Mouse (Mus musculus) hindbrain, embryonic 15.5 days (tissue): ENCODE measurements around the gene Zfpl1. TPM values are rescaled to one million over a fixed set of nuclear protein-coding genes. Genes with fewer than 3 reads are reported as not detected.

ENCODE experiments used
- ATAC-seq: fragments of 200-750 bp; cut with Nextera tagmentation; 2 replicates; pipeline ENCODE4 v1.8.0; 2017; ENCODE audit warnings: low read depth, moderate number of reproducible peaks, moderate TSS enrichment; ENCODE audit not compliant: low FRiP score
- H3K27ac ChIP-seq: fragments of 300-500 bp; sonication (generic); replicated peaks from 2 replicates; pipeline ENCODE4 v1.5.1; 2015; ENCODE audit warnings: mild to moderate bottlenecking, inconsistent platforms
- H3K27me3 ChIP-seq: fragments of 300-500 bp; sonication (generic); 2 replicates; pipeline ENCODE4 v1.6.1; 2015; ENCODE audit warnings: control low read depth, inconsistent platforms
- H3K36me3 ChIP-seq: fragments of 300-500 bp; sonication (generic); 2 replicates; pipeline ENCODE4 v1.6.1; 2015; ENCODE audit warnings: control low read depth, inconsistent platforms
- H3K4me1 ChIP-seq: fragments of 300-500 bp; sonication (generic); replicated peaks from 2 replicates; pipeline ENCODE4 v1.6.1; 2015; ENCODE audit warnings: control low read depth, inconsistent platforms
- H3K4me2 ChIP-seq: fragments of 300-500 bp; sonication (generic); 2 replicates; pipeline ENCODE4 v1.6.1; 2015; ENCODE audit warnings: moderate library complexity, mild to moderate bottlenecking, inconsistent platforms
- H3K4me3 ChIP-seq: fragments of 300-500 bp; sonication (generic); 2 replicates; pipeline ENCODE4 v1.5.1; 2015; ENCODE audit warnings: mild to moderate bottlenecking, inconsistent platforms
- H3K9ac ChIP-seq: fragments of 300-500 bp; sonication (generic); 2 replicates; pipeline ENCODE4 v1.6.1; 2015; ENCODE audit warnings: inconsistent platforms
- H3K9me3 ChIP-seq: fragments of 300-500 bp; sonication (generic); 2 replicates; pipeline ENCODE4 v1.6.1; 2016; ENCODE audit warnings: control low read depth, inconsistent platforms
- WGBS: fragments of 180-500 bp; shearing (Covaris S2); methylation state at CpG from one replicate; pipeline ENCODE4 v1.1.7; 2015; 5-methylcytosine and 5-hydroxymethylcytosine counted together
- polyA plus RNA-seq: library from polyadenylated mRNA; unstranded; fragments of >200 nt; fragmentation: Nextera tagmentation; extraction: Ambion mirVana; gene quantifications from 2 replicates; pipeline ENCODE4 v1.2.1, GENCODE M21; 2015

Gene Zfpl1
- polyA plus RNA-seq, 1 experiment from 2014 or later, result 82.0 TPM

- peaks cover 25% of the 10 kb centered on the region for H3K36me3 ChIP-seq
- H3K27ac ChIP-seq, result peak within 1 kb of the TSS; percentile 92
- H3K4me1 ChIP-seq, result peaks cover 26% of the 10 kb centered on the region
- peak; percentile 93 for ATAC-seq
- H3K27me3 ChIP-seq, result no peaks in the 10 kb centered on the region
- peak within 1 kb of the TSS; percentile 74 for H3K9ac ChIP-seq
- H3K4me2 ChIP-seq, result peak within 1 kb of the TSS; percentile 83
- no peaks in the 10 kb centered on the region for H3K9me3 ChIP-seq
- H3K4me3 ChIP-seq, result peak within 1 kb of the TSS; percentile 87
- WGBS, result under 1% methylated on average over 77 of the region's 77 CpGs
Measured at GRCm38 (mm10) chr19:6117986-6118676, 33.4 kb upstream of the Zfpl1 start, which contains the start of gene Sac3d1. Gene Sac3d1, minus strand, starts transcription at chr19:6118650.

GRCm38 (mm10) chr19:6117346-6117985, 32.7 kb upstream of the Zfpl1 start:
- WGBS, result 7% methylated on average over 32 of the region's 32 CpGs
- Histone ChIP-seq H3K4me2 (peak overlapping the region; percentile 83), H3K36me3 (peaks cover 25% of the 10 kb centered on the region), H3K9me3 (no peaks in the 10 kb centered on the region), H3K27ac (peak overlapping the region; percentile 92), H3K27me3 (no peaks in the 10 kb centered on the region), H3K4me1 (peaks cover 26% of the 10 kb centered on the region), H3K9ac (peak overlapping the region; percentile 74), H3K4me3 (peak overlapping the region; percentile 87)
- no peak; the same call in 1 of the 2 replicates for ATAC-seq

GRCm38 (mm10) chr19:6116113-6116850, 31.5 kb upstream of the Zfpl1 start:
- H3K27me3 ChIP-seq, result no peaks in the 10 kb centered on the region
- no peak for ATAC-seq
- 0 out of 2 replicates have a peak overlapping the region, but pooled peaks have one; percentile 74 for H3K9ac ChIP-seq
- WGBS, result 92% methylated on average over 15 of the region's 15 CpGs
- H3K4me2 ChIP-seq, result peak overlapping the region; percentile 83
- peak overlapping the region; percentile 87; the same call in 1 of the 2 replicates for H3K4me3 ChIP-seq
- no peaks in the 10 kb centered on the region for H3K9me3 ChIP-seq
- peaks cover 26% of the 10 kb centered on the region for H3K4me1 ChIP-seq
- no peak overlapping the region for H3K27ac ChIP-seq
- peaks cover 25% of the 10 kb centered on the region for H3K36me3 ChIP-seq

GRCm38 (mm10) chr19:6113116-6113515, 28.4 kb upstream of the Zfpl1 start:
- Histone ChIP-seq H3K9ac (no peak overlapping the region), H3K4me3 (no peak overlapping the region), H3K36me3 (peaks cover 25% of the 10 kb centered on the region), H3K27me3 (no peaks in the 10 kb centered on the region), H3K9me3 (no peaks in the 10 kb centered on the region), H3K27ac (no peak overlapping the region), H3K4me1 (peaks cover 14% of the 10 kb centered on the region), H3K4me2 (no peak overlapping the region)
- ATAC-seq, result no peak
- 55% methylated on average over 6 of the region's 6 CpGs for WGBS

- Histone ChIP-seq H3K4me2 (no peak within 1 kb of the TSS), H3K4me1 (no peaks in the 10 kb centered on the region), H3K9ac (no peak within 1 kb of the TSS), H3K27ac (no peak within 1 kb of the TSS), H3K27me3 (no peaks in the 10 kb centered on the region), H3K4me3 (no peak within 1 kb of the TSS), H3K9me3 (no peaks in the 10 kb centered on the region), H3K36me3 (no peaks in the 10 kb centered on the region)
- WGBS, result 89% methylated on average over 7 of the region's 7 CpGs
- no peak for ATAC-seq
Measured at GRCm38 (mm10) chr19:6105586-6105985, 20.8 kb upstream of the Zfpl1 start, which contains the start of gene Naaladl1. Gene Naaladl1, plus strand, starts transcription at chr19:6105782.

- no peaks in the 10 kb centered on the region for H3K27me3 ChIP-seq
- no peaks in the 10 kb centered on the region for H3K4me1 ChIP-seq
- no peak for ATAC-seq
- no peak overlapping the region for H3K4me2 ChIP-seq
- no peaks in the 10 kb centered on the region for H3K9me3 ChIP-seq
- 86% methylated on average over 4 of the region's 4 CpGs for WGBS
- no peak overlapping the region for H3K9ac ChIP-seq
- H3K27ac ChIP-seq, result no peak overlapping the region
- no peak overlapping the region for H3K4me3 ChIP-seq
- H3K36me3 ChIP-seq, result no peaks in the 10 kb centered on the region
Measured at GRCm38 (mm10) chr19:6104476-6104875, 19.7 kb upstream of the Zfpl1 start.

GRCm38 (mm10) chr19:6102169-6102853, 17.6 kb upstream of the Zfpl1 start:
- WGBS, result 75% methylated on average over 6 of the region's 6 CpGs

GRCm38 (mm10) chr19:6101186-6101585, 16.4 kb upstream of the Zfpl1 start:
- Histone ChIP-seq H3K4me1 (no peaks in the 10 kb centered on the region), H3K4me3 (no peak overlapping the region), H3K27me3 (no peaks in the 10 kb centered on the region), H3K4me2 (no peak overlapping the region), H3K27ac (no peak overlapping the region), H3K36me3 (no peaks in the 10 kb centered on the region), H3K9ac (no peak overlapping the region), H3K9me3 (no peaks in the 10 kb centered on the region)
- ATAC-seq, result no peak
- 61% methylated on average over 6 of the region's 6 CpGs for WGBS

More at GRCm38 (mm10) chr19:6102169-6102853, 17.6 kb upstream of the Zfpl1 start:
- no peak overlapping the region for H3K4me2 ChIP-seq
- no peak for ATAC-seq
- no peaks in the 10 kb centered on the region for H3K4me1 ChIP-seq
- H3K36me3 ChIP-seq, result no peaks in the 10 kb centered on the region
- H3K9ac ChIP-seq, result no peak overlapping the region
- no peaks in the 10 kb centered on the region for H3K9me3 ChIP-seq
- H3K27me3 ChIP-seq, result no peaks in the 10 kb centered on the region
- H3K4me3 ChIP-seq, result no peak overlapping the region
- H3K27ac ChIP-seq, result no peak overlapping the region

GRCm38 (mm10) chr19:6097847-6098246, 13.1 kb upstream of the Zfpl1 start:
- H3K27ac ChIP-seq, result no peak overlapping the region
- H3K4me3 ChIP-seq, result no peak overlapping the region
- no peak for ATAC-seq
- H3K9me3 ChIP-seq, result no peaks in the 10 kb centered on the region
- H3K36me3 ChIP-seq, result no peaks in the 10 kb centered on the region
- H3K27me3 ChIP-seq, result no peaks in the 10 kb centered on the region
- no peak overlapping the region for H3K9ac ChIP-seq
- H3K4me1 ChIP-seq, result no peaks in the 10 kb centered on the region
- 85% methylated on average over 3 of the region's 3 CpGs for WGBS
- no peak overlapping the region for H3K4me2 ChIP-seq

GRCm38 (mm10) chr19:6094119-6094518, 9.4 kb upstream of the Zfpl1 start, which contains the start of gene AC131692.1:
Gene AC131692.1, plus strand, starts transcription at chr19:6094419.
- Histone ChIP-seq H3K4me1 (no peaks in the 10 kb centered on the region), H3K9ac (no peak within 1 kb of the TSS)

GRCm38 (mm10) chr19:6088841-6089240, 4.1 kb upstream of the Zfpl1 start:
- ATAC-seq, result no peak
- no peaks in the 10 kb centered on the region for H3K9me3 ChIP-seq
- no peak overlapping the region for H3K9ac ChIP-seq
- no peak overlapping the region for H3K4me3 ChIP-seq
- H3K27me3 ChIP-seq, result no peaks in the 10 kb centered on the region
- H3K4me1 ChIP-seq, result peaks cover 14% of the 10 kb centered on the region
- 91% methylated on average over 13 of the region's 13 CpGs for WGBS
- H3K27ac ChIP-seq, result no peak overlapping the region
- H3K36me3 ChIP-seq, result no peaks in the 10 kb centered on the region
- no peak overlapping the region for H3K4me2 ChIP-seq

More at GRCm38 (mm10) chr19:6094119-6094518, 9.4 kb upstream of the Zfpl1 start, which contains the start of gene AC131692.1:
- Histone ChIP-seq H3K27me3 (no peaks in the 10 kb centered on the region), H3K9me3 (no peaks in the 10 kb centered on the region), H3K4me2 (no peak within 1 kb of the TSS), H3K36me3 (no peaks in the 10 kb centered on the region), H3K4me3 (no peak within 1 kb of the TSS), H3K27ac (no peak within 1 kb of the TSS)
- WGBS, result 92% methylated on average over 7 of the region's 7 CpGs
- ATAC-seq, result no peak
